Mouse (Mus musculus) lung, postnatal 0 days (tissue): Measurements from ENCODE around the gene Camta1. TPM values are rescaled to one million over a fixed set of nuclear protein-coding genes. Genes with fewer than 3 reads are reported as not detected.

Experiments
- ATAC-seq: fragments of 200-750 bp; cut with Nextera tagmentation; 2 replicates; pipeline ENCODE4 v1.8.0; 2017; ENCODE audit warnings: moderate library complexity
- DNase-seq: peaks from one replicate; pipeline ENCODE4 v3.0.0-alpha.2; 2016; ENCODE audit warnings: low spot score
- H3K27ac ChIP-seq: fragments of 300-500 bp; sonication (generic); 2 replicates; pipeline ENCODE4 v1.5.1; 2014; ENCODE audit warnings: antibody characterized with exemption, mild to moderate bottlenecking, low read length, mixed read lengths
- H3K27me3 ChIP-seq: fragments of 300-500 bp; sonication (generic); replicated peaks from 2 replicates; pipeline ENCODE4 v1.6.1; 2014; ENCODE audit warnings: low read length, mixed read lengths; ENCODE audit not compliant: insufficient read depth
- H3K36me3 ChIP-seq: fragments of 300-500 bp; sonication (generic); 2 replicates; pipeline ENCODE4 v1.6.1; 2014; ENCODE audit warnings: low read length, mixed read lengths; ENCODE audit not compliant: insufficient read depth
- H3K4me1 ChIP-seq: fragments of 300-500 bp; sonication (generic); 2 replicates; pipeline ENCODE4 v1.6.1; 2014; ENCODE audit warnings: antibody characterized with exemption, low read depth, low read length, mixed read lengths; ENCODE audit not compliant: insufficient read depth
- H3K4me2 ChIP-seq: fragments of 300-500 bp; sonication (generic); replicated peaks from 2 replicates; pipeline ENCODE4 v1.6.1; 2014; ENCODE audit warnings: low read depth, mild to moderate bottlenecking, low read length, moderate library complexity, mixed read lengths
- H3K4me3 ChIP-seq: fragments of 300-500 bp; sonication (generic); 2 replicates; pipeline ENCODE4 v1.5.1; 2014; ENCODE audit warnings: low read depth, low read length
- H3K9ac ChIP-seq: fragments of 300-500 bp; sonication (generic); replicated peaks from 2 replicates; pipeline ENCODE4 v1.6.1; 2014; ENCODE audit warnings: low read depth, mild to moderate bottlenecking
- H3K9me3 ChIP-seq: fragments of 300-500 bp; sonication (generic); 2 replicates; pipeline ENCODE4 v1.6.1; 2016; ENCODE audit warnings: low read length, mixed read lengths
- CTCF ChIP-seq: IDR thresholded peaks from 2 replicates; pipeline ENCODE4 v1.5.1; 2016; ENCODE audit warnings: antibody characterized with exemption, mild to moderate bottlenecking
- EP300 ChIP-seq: IDR thresholded peaks from 2 replicates; pipeline ENCODE4 v1.6.1; 2016; ENCODE audit warnings: antibody characterized with exemption, mild to moderate bottlenecking, control low read depth
- WGBS: fragments of 180-500 bp; shearing (Covaris S2); extraction: QIAGEN DNeasy Blood & Tissue Kit; methylation state at CpG from one replicate; pipeline ENCODE4 v1.1.7; 2014; 5-methylcytosine and 5-hydroxymethylcytosine counted together
- polyA plus RNA-seq: library from polyadenylated mRNA; unstranded; fragments of >200 nt; fragmentation: Nextera tagmentation; extraction: Ambion mirVana; gene quantifications from 2 replicates; pipeline ENCODE4 v1.2.1, GENCODE M21; 2015

Camta1 gene
- polyA plus RNA-seq, 1 experiment from 2014 or later, result 86.4 TPM

- no peaks in the 10 kb centered on the region for H3K36me3 ChIP-seq
- WGBS, result 74% methylated on average over 13 of the region's 13 CpGs
- H3K4me2 ChIP-seq, result no peak overlapping the region
- H3K9ac ChIP-seq, result no peak overlapping the region
- H3K27ac ChIP-seq, result no peak overlapping the region
- TF ChIP-seq CTCF, result no peak
- TF ChIP-seq EP300, result no peak
- H3K9me3 ChIP-seq, result no peaks in the 10 kb centered on the region
- ATAC-seq (no peak), DNase-seq (no peak)
- no peaks in the 10 kb centered on the region for H3K4me1 ChIP-seq
- no peak overlapping the region for H3K4me3 ChIP-seq
- H3K27me3 ChIP-seq, result no peaks in the 10 kb centered on the region
Measured at GRCm38 (mm10) chr4:151336413-151336812, 525.3 kb downstream of the Camta1 start.

GRCm38 (mm10) chr4:151334951-151335742, 526.5 kb downstream of the Camta1 start:
- Histone ChIP-seq H3K4me2 (no peak overlapping the region), H3K4me3 (no peak overlapping the region), H3K9me3 (no peaks in the 10 kb centered on the region), H3K4me1 (no peaks in the 10 kb centered on the region), H3K36me3 (no peaks in the 10 kb centered on the region), H3K27ac (no peak overlapping the region), H3K27me3 (no peaks in the 10 kb centered on the region), H3K9ac (no peak overlapping the region)
- peak; percentile 37 for DNase-seq
- 42% methylated on average over 23 of the region's 23 CpGs for WGBS
- no peak for ATAC-seq
- no peak for TF ChIP-seq EP300
- TF ChIP-seq CTCF, result peak; percentile 87

GRCm38 (mm10) chr4:151332074-151332849, 529.4 kb downstream of the Camta1 start:
- H3K27ac ChIP-seq, result no peak overlapping the region
- H3K36me3 ChIP-seq, result no peaks in the 10 kb centered on the region
- DNase-seq (no peak), ATAC-seq (no peak)
- 74% methylated on average over 19 of the region's 19 CpGs for WGBS
- no peaks in the 10 kb centered on the region for H3K9me3 ChIP-seq
- H3K27me3 ChIP-seq, result no peaks in the 10 kb centered on the region
- H3K4me3 ChIP-seq, result no peak overlapping the region
- no peak overlapping the region for H3K4me2 ChIP-seq
- H3K9ac ChIP-seq, result no peak overlapping the region
- TF ChIP-seq EP300 (no peak), CTCF (no peak)
- no peaks in the 10 kb centered on the region for H3K4me1 ChIP-seq

- H3K9me3 ChIP-seq, result no peaks in the 10 kb centered on the region
- no peaks in the 10 kb centered on the region for H3K36me3 ChIP-seq
- no peaks in the 10 kb centered on the region for H3K4me1 ChIP-seq
- H3K4me3 ChIP-seq, result no peak overlapping the region
- H3K27ac ChIP-seq, result no peak overlapping the region
- DNase-seq (no peak), ATAC-seq (no peak)
- no peaks in the 10 kb centered on the region for H3K27me3 ChIP-seq
- WGBS, result 63% methylated on average over 8 of the region's 8 CpGs
- no peak overlapping the region for H3K9ac ChIP-seq
- TF ChIP-seq EP300 (no peak), CTCF (peak; percentile 41)
- H3K4me2 ChIP-seq, result no peak overlapping the region
Measured at GRCm38 (mm10) chr4:151330983-151331382, 530.7 kb downstream of the Camta1 start.

- Histone ChIP-seq H3K4me1 (no peaks in the 10 kb centered on the region), H3K9me3 (no peaks in the 10 kb centered on the region), H3K36me3 (no peaks in the 10 kb centered on the region), H3K27ac (no peak overlapping the region), H3K27me3 (no peaks in the 10 kb centered on the region), H3K4me3 (no peak overlapping the region), H3K4me2 (no peak overlapping the region), H3K9ac (no peak overlapping the region)
- TF ChIP-seq CTCF (no peak), EP300 (no peak)
- DNase-seq (no peak), ATAC-seq (no peak)
- 69% methylated on average over 6 of the region's 6 CpGs for WGBS
Measured at GRCm38 (mm10) chr4:151328071-151328470, 533.6 kb downstream of the Camta1 start.

GRCm38 (mm10) chr4:151326971-151327686, 534.5 kb downstream of the Camta1 start:
- Histone ChIP-seq H3K4me3 (no peak overlapping the region), H3K36me3 (no peaks in the 10 kb centered on the region), H3K9ac (no peak overlapping the region), H3K27ac (no peak overlapping the region), H3K4me1 (no peaks in the 10 kb centered on the region), H3K9me3 (no peaks in the 10 kb centered on the region), H3K27me3 (no peaks in the 10 kb centered on the region), H3K4me2 (no peak overlapping the region)
- DNase-seq (no peak), ATAC-seq (no peak)
- TF ChIP-seq CTCF, result no peak
- WGBS, result 86% methylated on average over 8 of the region's 8 CpGs
